Mouse (Mus musculus): Measurements from ENCODE around the gene Cdc6.
A peak's percentile ranks its signal among the peaks of the same experiment; 100 is the strongest.

The Cdc6 gene

GRCm38 (mm10) chr11:98943741-98944461 is 36.3 kb downstream of the Cdc6 start:
- DNase-seq (ENCODE audit: low spot score in 2 of 2), result peak in 1 of 2 experiments; percentile 61

- peak in 1 of 2 experiments; percentile 27 for DNase-seq (ENCODE audit: low spot score in 2 of 2)
These were observed 37.5 kb downstream of the Cdc6 start for GRCm38 (mm10) chr11:98944897-98945604.

GRCm38 (mm10) chr11:98945605-98945977 is 38.0 kb downstream of the Cdc6 start:
- no peak for DNase-seq (ENCODE audit: low spot score in 2 of 2)

- no peak for DNase-seq (ENCODE audit: low spot score in 2 of 2)
These were observed 40.5 kb downstream of the Cdc6 start for GRCm38 (mm10) chr11:98947969-98948569.

- no peak for DNase-seq (ENCODE audit: low spot score in 2 of 2)
These were observed 41.8 kb downstream of the Cdc6 start for GRCm38 (mm10) chr11:98949242-98949957.

GRCm38 (mm10) chr11:98949958-98950460 is 42.4 kb downstream of the Cdc6 start:
- no peak for DNase-seq (ENCODE audit: low spot score in 2 of 2)

- DNase-seq (ENCODE audit: low spot score in 2 of 2), result no peak
These were observed 42.9 kb downstream of the Cdc6 start for GRCm38 (mm10) chr11:98950484-98950883.

GRCm38 (mm10) chr11:98951026-98951906 is 43.7 kb downstream of the Cdc6 start:
- DNase-seq (ENCODE audit: low spot score in 2 of 2), result peak in 1 of 2 experiments; percentile 35

GRCm38 (mm10) chr11:98952111-98952510 is 44.5 kb downstream of the Cdc6 start:
- no peak for DNase-seq (ENCODE audit: low spot score in 2 of 2)

GRCm38 (mm10) chr11:98952736-98953135 is 45.1 kb downstream of the Cdc6 start:
- DNase-seq (ENCODE audit: low spot score in 2 of 2), result no peak

- DNase-seq (ENCODE audit: low spot score in 2 of 2), result no peak
These were observed 45.8 kb downstream of the Cdc6 start for GRCm38 (mm10) chr11:98953361-98953760.

- no peak for DNase-seq (ENCODE audit: low spot score in 2 of 2)
These were observed 46.3 kb downstream of the Cdc6 start for GRCm38 (mm10) chr11:98953835-98954320.

- peak in 1 of 2 experiments; percentile 83 for DNase-seq (ENCODE audit: low spot score in 2 of 2)
These were observed 46.8 kb downstream of the Cdc6 start for GRCm38 (mm10) chr11:98954373-98954772.

- no peak for DNase-seq (ENCODE audit: low spot score in 2 of 2)
These were observed 47.5 kb downstream of the Cdc6 start for GRCm38 (mm10) chr11:98954801-98955706.

GRCm38 (mm10) chr11:98955707-98956235 is 48.2 kb downstream of the Cdc6 start:
- no peak for DNase-seq (ENCODE audit: low spot score in 2 of 2)

GRCm38 (mm10) chr11:98956340-98956739 is 48.7 kb downstream of the Cdc6 start:
- DNase-seq (ENCODE audit: low spot score in 2 of 2), result no peak

GRCm38 (mm10) chr11:98959437-98960312 is 52.1 kb downstream of the Cdc6 start:
- DNase-seq (ENCODE audit: low spot score in 2 of 2), result peak in 1 of 2 experiments; percentile 75

GRCm38 (mm10) chr11:98960313-98960906 is 52.8 kb downstream of the Cdc6 start:
- peak in 1 of 2 experiments; percentile 62 for DNase-seq (ENCODE audit: low spot score in 2 of 2)
